Mouse (Mus musculus): ENCODE results near the gene Itgax. TPM values are rescaled to one million over a fixed set of nuclear protein-coding genes. Genes with fewer than 3 reads are reported as not detected.
"Not testable (repeated sequence)": the region's sequence is repeated elsewhere in the genome, so short reads cannot be mapped to it uniquely, and the experiment has no call there.

The Itgax gene
- total RNA-seq, 2 experiments from 2014 or later = 0.45 to 0.59 TPM

DNA sequence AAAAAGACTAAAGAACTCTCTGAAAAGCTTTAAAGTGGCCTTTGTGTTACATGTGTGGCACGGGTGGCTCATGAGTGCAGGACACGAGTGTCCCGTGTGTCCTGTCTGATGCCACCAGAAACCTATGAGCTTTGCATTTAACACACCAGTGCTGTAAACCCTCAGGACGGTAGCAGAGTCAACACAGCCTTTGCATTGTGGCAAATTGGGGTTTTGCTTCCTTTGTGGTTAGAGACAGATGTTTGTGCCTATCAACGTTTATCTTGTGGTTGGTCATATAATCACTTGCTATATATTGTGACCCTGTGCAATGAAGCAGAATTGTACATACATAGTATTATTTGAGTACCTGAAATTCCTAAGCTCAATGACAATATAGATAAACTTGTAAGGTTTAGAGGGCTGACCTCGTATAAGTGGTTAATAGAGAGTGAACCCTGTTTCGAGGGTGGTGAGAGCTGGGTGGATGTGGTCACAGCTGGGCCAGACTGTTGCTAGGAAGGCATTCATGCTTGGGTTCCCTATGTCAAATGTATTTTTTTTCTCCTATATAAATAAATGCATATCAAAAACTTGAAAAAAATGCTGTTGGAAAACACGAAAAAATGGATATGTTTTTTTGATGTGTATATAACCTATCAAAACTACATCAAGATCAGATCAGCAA, 29.5 kb downstream of the Itgax start:
- DNase-seq (ENCODE audit: low spot score in 2 of 2) = not testable (repeated sequence)

DNA sequence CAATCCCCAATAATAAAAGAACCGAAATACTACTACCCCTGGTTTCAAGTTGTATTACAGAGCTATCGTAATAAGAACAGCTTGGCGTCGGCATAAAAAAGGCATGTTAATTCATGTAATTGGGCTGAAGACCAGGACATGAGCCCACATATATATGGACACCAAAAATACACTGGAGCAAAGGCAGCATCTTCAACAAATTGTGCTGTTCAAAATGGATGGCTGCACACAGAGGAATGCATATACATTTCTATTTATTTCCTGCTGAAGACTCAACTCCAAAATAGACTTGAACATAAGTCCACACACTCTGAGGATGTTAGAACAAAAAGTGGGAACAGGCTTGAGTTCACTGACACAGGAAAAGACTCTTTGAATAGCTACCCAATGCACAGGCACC, 34.7 kb downstream of the Itgax start:
- no peak for DNase-seq (ENCODE audit: low spot score in 2 of 2)

DNA sequence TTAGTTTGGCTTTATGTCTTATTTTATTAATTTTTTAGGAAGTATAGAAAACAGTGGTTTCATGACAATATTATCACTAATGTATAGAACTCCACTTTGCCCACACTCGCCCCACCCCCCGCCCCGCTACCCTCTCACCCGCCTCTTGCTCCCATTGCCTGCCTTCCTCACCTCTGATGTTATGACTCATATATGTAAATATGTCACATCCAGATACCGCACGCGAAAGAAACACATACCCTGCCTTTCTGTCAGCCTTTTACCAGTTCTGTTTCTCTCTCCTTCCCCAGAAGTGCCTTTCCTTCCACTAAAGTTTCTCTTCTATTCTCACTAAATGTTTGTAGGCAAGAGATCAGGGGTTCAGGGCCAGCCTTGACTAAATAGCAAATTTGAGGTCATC, 37.0 kb downstream of the Itgax start:
- no peak for DNase-seq (ENCODE audit: low spot score in 2 of 2)

DNA sequence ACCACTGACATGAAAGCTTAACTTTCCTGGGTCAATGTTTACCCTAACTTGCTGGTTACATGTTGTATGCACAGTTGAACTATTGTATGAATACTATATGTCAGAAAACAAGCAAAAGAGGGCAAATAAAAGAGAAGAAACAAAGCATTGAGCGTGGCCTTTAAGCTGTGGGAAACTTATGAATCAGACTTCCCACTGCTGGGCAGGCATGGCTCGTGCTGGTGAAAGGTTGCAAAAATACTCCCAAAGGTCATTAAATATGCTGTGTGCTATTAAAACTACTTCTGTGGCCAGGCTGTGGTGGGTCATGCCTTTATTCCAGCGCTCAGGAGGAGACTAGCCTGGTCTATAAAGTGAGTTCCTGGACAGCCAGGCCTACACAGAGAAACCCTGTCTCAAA, 40.6 kb downstream of the Itgax start:
- no peak for DNase-seq (ENCODE audit: low spot score in 2 of 2)

DNA sequence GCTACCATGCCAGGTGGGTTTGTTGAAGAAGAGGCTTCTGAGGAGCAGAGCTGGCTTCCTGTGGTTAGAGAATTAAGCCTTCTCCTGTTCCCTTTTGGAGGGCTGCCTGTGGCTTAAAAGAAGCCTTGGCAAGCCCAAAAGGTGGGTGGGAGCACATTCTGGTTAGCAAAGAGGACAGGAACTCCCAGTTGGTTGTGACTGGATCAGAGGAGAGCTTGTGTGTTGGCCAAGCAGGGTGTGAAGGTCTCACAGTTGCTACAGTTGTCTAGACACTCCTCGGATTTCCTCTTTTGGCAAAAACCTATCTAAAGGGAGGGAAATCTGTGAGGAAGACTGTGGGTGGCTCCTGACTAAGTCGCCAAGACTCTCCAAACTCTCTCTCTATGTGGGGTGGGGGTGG, 49.0 kb downstream of the Itgax start:
- DNase-seq (ENCODE audit: low spot score in 2 of 2) = no peak

DNA sequence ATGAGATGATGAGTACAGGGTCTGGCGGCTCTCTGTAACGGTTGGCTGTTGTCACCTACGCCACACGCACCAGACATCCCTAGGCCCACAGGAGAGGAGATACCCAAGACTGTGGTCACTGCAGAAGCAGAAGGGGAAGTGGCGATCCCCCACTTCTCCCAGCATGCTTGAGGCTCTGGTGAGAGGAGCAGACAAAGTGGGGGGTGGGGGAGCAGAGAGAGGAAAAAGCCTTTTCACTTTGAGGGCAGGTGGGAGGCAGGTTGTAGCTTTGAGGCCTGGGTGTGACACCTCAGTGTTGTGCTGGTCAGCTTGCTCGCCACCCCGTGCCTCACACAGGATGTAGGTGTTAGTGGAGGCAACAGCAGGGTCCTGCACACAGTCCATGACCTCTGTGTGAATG, 50.8 kb downstream of the Itgax start:
- no peak for DNase-seq (ENCODE audit: low spot score in 2 of 2)

DNA sequence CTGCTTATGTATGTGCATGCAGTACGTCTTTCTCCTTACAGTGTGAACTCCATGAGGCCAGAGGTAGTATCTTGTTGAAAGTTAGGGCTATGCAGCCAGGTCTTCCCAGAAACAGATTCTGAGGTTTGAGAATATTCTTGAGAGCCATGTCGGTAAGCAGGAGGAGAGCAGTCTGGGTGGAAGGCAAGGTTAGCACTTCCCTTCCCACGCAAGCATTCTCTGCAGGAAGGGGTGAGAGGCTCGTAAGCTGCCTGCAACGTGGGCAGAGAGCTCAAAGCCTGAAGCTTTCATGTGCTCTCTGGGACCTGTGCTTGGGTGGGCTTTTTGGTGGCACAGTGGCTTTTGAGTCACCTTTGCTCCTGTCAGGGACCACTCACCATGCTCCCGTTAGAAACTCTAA, 51.2 kb downstream of the Itgax start:
- DNase-seq (ENCODE audit: low spot score in 2 of 2) = no peak

DNA sequence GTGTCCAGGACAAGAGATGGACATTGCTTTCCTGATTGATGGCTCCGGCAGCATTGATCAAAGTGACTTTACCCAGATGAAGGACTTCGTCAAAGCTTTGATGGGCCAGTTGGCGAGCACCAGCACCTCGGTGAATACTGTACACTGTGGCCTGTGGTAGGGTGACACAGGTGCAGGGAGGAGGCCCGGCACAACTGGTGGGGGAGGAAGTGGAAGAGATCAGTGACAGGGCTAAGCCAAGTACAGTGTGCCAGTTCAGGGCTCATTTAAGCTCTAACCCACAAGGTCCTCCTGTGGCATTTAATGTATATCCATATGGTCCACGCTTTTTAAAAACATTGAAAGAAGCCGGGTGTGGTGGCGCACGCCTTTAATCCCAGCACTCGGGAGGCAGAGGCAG, 52.3 kb downstream of the Itgax start:
- no peak for DNase-seq (ENCODE audit: low spot score in 2 of 2)

Other genes starting within 250 kb of the Itgax start
- gene Prss53, start 238.6 kb upstream of the Itgax start, total RNA-seq (2021) = 1 to 10 TPM in 1 of 2 experiments, under 1 TPM in 1; 0.87 to 2.9 TPM
- gene Gm21974, start 234.1 kb upstream of the Itgax start, total RNA-seq (2021) = not detected
- 10 to 100 TPM; 71.8 to 93.6 TPM for gene Vkorc1, start 233.9 kb upstream of the Itgax start, total RNA-seq (2021)
- 100 to 1,000 TPM; 105 to 112 TPM for gene Bckdk, start 225.5 kb upstream of the Itgax start, total RNA-seq (2021)
- 10 to 100 TPM; 27.5 to 30.8 TPM for gene Kat8, start 217.0 kb upstream of the Itgax start, total RNA-seq (2021)
- gene Prss8, start 199.4 kb upstream of the Itgax start, total RNA-seq (2021) = 10 to 100 TPM in 1 of 2 experiments, 1 to 10 TPM in 1; 1.2 to 13.9 TPM
- gene Prss36, start 182.8 kb upstream of the Itgax start, total RNA-seq (2021) = 1 to 10 TPM; 6.4 to 8.1 TPM
- gene Fus, start 162.1 kb upstream of the Itgax start, total RNA-seq (2021) = 100 to 1,000 TPM; 555 to 559 TPM
- gene Pycard, start 135.7 kb upstream of the Itgax start, total RNA-seq (2021) = 10 to 100 TPM; 14.7 to 15.3 TPM
- gene Trim72, start 125.6 kb upstream of the Itgax start, total RNA-seq (2021) = 1 to 10 TPM; 3.4 to 8.6 TPM
- gene Itgam, start 66.9 kb upstream of the Itgax start, total RNA-seq (2021) = 1 to 10 TPM; 3.3 to 5.6 TPM
- not detected for gene Gm49368, start 66.9 kb upstream of the Itgax start, total RNA-seq (2021)
- under 1 TPM; 0.20 to 0.23 TPM for gene Itgad, start 24.8 kb downstream of the Itgax start, total RNA-seq (2021)
- gene Cox6a2, start 76.8 kb downstream of the Itgax start, total RNA-seq (2021) = 10 to 100 TPM; 15.8 to 26.8 TPM
- 10 to 100 TPM; 23.7 to 25.2 TPM for gene Armc5, start 107.8 kb downstream of the Itgax start, total RNA-seq (2021)
- 1 to 10 TPM; 8.4 TPM for gene 9130023H24Rik, start 108.5 kb downstream of the Itgax start, total RNA-seq (2021)
- gene Tgfb1i1, start 117.3 kb downstream of the Itgax start, total RNA-seq (2021) = 10 to 100 TPM; 32.0 to 35.0 TPM
- 10 to 100 TPM in 1 of 2 experiments, under 1 TPM in 1; 0.73 to 22.0 TPM for gene Slc5a2, start 136.1 kb downstream of the Itgax start, total RNA-seq (2021)
- 10 to 100 TPM; 39.3 to 39.4 TPM for gene BC017158, start 168.6 kb downstream of the Itgax start, total RNA-seq (2021)